Mouse (Mus musculus) limb, embryonic 13.5 days (tissue): ENCODE data around the gene Krtap16-1. TPM values are rescaled to one million over a fixed set of nuclear protein-coding genes. Genes with fewer than 3 reads are reported as not detected.

Experiments used
- ATAC-seq: fragments of 200-750 bp; cut with Nextera tagmentation; 2 replicates; pipeline ENCODE4 v1.8.0; 2017; ENCODE audit warnings: low read depth, moderate number of reproducible peaks, moderate TSS enrichment; ENCODE audit not compliant: low FRiP score
- H3K27ac ChIP-seq: fragments of 300-500 bp; sonication (generic); 2 replicates; pipeline ENCODE4 v1.5.1; 2015; ENCODE audit warnings: inconsistent platforms, mild to moderate bottlenecking, moderate library complexity
- H3K27me3 ChIP-seq: fragments of 300-500 bp; sonication (generic); 2 replicates; pipeline ENCODE4 v1.6.1; 2015; ENCODE audit warnings: mild to moderate bottlenecking, inconsistent platforms
- H3K36me3 ChIP-seq: fragments of 300-500 bp; sonication (generic); 2 replicates; pipeline ENCODE4 v1.6.1; 2015; ENCODE audit warnings: inconsistent platforms, mild to moderate bottlenecking, moderate library complexity
- H3K4me1 ChIP-seq: fragments of 300-500 bp; sonication (generic); 2 replicates; pipeline ENCODE4 v1.6.1; 2015; ENCODE audit warnings: inconsistent platforms
- H3K4me2 ChIP-seq: fragments of 300-500 bp; sonication (generic); replicated peaks from 2 replicates; pipeline ENCODE4 v1.6.1; 2015; ENCODE audit warnings: inconsistent platforms, mild to moderate bottlenecking, moderate library complexity
- H3K4me3 ChIP-seq: fragments of 300-500 bp; sonication (generic); 2 replicates; pipeline ENCODE4 v1.5.1; 2015; ENCODE audit warnings: moderate library complexity, mild to moderate bottlenecking, inconsistent platforms
- H3K9ac ChIP-seq: fragments of 300-500 bp; sonication (generic); 2 replicates; pipeline ENCODE4 v1.6.1; 2015; ENCODE audit warnings: mild to moderate bottlenecking, inconsistent platforms
- H3K9me3 ChIP-seq: fragments of 300-500 bp; sonication (generic); 2 replicates; pipeline ENCODE4 v1.6.1; 2016; ENCODE audit warnings: inconsistent platforms
- WGBS: fragments of 180-500 bp; shearing (Covaris S2); methylation state at CpG from one replicate; pipeline ENCODE4 v1.1.7; 2015; 5-methylcytosine and 5-hydroxymethylcytosine counted together
- polyA plus RNA-seq: library from polyadenylated mRNA; unstranded; fragments of >200 nt; fragmentation: Nextera tagmentation; extraction: Ambion mirVana; gene quantifications from 2 replicates; pipeline ENCODE4 v1.2.1, GENCODE M21; 2015

Krtap16-1 gene
- polyA plus RNA-seq, 1 experiment from 2014 or later, result not detected

DNA sequence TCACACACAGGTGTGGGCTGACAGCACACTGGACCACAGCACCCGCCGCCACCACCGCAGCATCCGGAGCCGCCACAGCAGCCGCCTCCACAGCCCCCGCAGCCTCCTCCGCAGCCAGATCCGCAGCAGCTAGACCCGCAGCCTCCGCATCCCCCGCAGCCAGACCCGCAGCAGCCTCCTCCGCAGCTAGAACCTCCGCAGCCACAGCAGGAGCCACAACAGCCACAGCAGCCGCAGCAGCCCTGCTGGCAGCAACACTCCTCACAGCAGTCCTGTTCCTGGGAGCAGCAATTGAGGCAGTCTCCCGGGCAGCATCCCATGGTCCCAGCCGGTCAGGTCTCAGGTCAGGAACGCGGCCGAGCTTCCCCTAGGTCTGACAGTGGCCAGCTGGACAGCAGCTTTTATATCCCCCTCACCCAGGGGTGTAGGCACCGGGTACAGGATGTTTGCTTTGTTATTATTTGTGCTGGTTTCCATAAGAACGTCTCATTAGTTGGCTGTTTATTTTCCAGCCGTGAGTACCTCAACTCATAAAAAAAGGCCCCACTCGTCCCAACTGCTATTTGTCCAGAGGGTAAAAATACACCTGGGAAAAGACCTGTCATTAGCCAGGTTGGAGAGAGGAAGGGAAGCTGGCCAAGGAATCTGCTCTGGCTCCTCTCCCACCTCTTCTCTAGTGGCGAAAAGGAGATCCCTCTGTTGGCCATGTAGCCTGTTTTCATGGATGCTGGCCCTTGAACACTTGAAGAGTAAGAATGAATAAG is 7.4 kb upstream of the Krtap16-1 start, which contains the start of gene Krtap17-1:
TSS of gene Krtap17-1 (minus strand) at position 375 of the 764 bp plus-strand sequence.
- H3K4me3 ChIP-seq, result peak within 1 kb of the TSS; percentile 15
- no peak within 1 kb of the TSS for H3K27ac ChIP-seq
- H3K9ac ChIP-seq, result no peak within 1 kb of the TSS
- no peaks in the 10 kb centered on the region for H3K9me3 ChIP-seq
- 20% methylated on average over 26 of the region's 26 CpGs for WGBS
- H3K4me2 ChIP-seq, result peak within 1 kb of the TSS; percentile 53
- no peaks in the 10 kb centered on the region for H3K36me3 ChIP-seq
- ATAC-seq, result no peak
- H3K4me1 ChIP-seq, result peaks cover 11% of the 10 kb centered on the region
- peaks cover 32% of the 10 kb centered on the region for H3K27me3 ChIP-seq

DNA sequence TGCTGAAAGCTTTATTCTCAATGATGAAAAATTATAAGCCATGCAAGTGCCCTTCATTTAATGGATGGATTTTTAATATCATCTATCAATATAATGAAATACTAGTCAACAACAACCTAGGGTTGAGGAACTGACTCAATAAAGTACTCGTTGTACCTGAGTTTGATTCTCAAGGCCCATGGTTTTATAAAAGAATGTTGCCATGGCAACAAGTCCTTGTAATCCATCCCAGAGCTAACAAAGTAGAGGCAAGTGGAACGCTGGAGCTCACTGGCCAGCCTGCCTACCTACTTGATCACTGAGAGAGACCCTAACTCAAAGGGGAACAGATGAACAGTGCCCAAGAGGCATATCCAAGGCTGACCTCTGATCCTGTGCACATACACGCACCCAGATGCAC is 4.2 kb upstream of the Krtap16-1 start:
- Histone ChIP-seq H3K9me3 (no peaks in the 10 kb centered on the region), H3K36me3 (no peaks in the 10 kb centered on the region), H3K27ac (no peak overlapping the region), H3K4me1 (peaks cover 11% of the 10 kb centered on the region), H3K27me3 (peaks cover 29% of the 10 kb centered on the region), H3K4me3 (no peak overlapping the region), H3K4me2 (no peak overlapping the region), H3K9ac (no peak overlapping the region)
- no peak for ATAC-seq
- 75% methylated on average over 3 of the region's 3 CpGs for WGBS

DNA sequence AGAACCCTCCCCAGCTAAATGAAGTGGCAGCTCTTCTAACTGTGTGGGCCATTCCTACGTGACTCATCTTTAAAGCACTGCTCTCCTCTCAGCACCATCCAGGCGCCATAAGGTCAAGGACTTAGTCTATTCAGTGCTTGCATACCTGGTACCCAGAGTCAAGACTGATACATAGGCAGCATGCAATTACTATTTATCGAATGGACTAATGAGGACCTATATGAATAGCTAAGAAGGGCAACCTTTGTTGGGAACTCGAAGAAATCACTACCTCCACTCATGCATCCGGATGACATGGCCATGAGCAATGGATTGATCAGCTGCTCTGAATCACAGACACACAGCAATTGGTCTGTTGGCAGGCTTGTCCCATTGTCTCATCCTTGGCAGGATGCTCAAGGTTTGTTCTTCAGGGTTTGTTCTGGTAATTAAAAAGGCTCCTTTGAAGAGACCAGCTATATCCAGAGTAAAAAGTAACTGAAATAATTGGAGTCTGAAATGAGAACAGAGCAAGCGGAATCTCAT is 3.5 kb upstream of the Krtap16-1 start:
- no peak overlapping the region for H3K4me2 ChIP-seq
- ATAC-seq, result no peak
- WGBS, result 86% methylated on average over 6 of the region's 6 CpGs

DNA sequence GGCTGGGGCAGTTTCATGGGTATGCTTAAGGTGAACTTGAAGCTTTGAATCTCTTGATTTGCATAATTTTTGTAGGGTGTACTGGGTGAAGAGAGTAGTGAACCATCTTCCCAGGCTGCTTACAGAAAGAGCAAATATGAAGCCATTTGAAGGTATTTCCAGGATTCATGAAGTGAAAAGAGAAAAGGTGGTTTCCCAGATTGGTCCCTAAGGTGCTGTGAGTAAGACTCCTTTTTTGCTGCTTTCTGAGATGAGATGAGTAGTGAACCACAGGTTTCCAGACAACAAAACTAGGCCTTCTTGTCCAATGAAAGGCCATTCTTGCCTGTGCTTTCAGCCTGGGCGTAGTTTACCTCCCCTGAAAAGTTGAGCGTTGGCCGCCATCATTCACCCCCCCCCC is 2.1 kb upstream of the Krtap16-1 start:
- Histone ChIP-seq H3K36me3 (no peaks in the 10 kb centered on the region), H3K27ac (no peak overlapping the region), H3K9me3 (no peaks in the 10 kb centered on the region), H3K4me3 (no peak overlapping the region), H3K4me2 (no peak overlapping the region), H3K9ac (no peak overlapping the region), H3K27me3 (peaks cover 15% of the 10 kb centered on the region), H3K4me1 (peaks cover 3% of the 10 kb centered on the region)
- no peak for ATAC-seq
- 91% methylated on average over 3 of the region's 3 CpGs for WGBS

More for the DNA sequence above, 3.5 kb upstream of the Krtap16-1 start:
- Histone ChIP-seq H3K9me3 (no peaks in the 10 kb centered on the region), H3K4me1 (peaks cover 11% of the 10 kb centered on the region), H3K27ac (no peak overlapping the region), H3K9ac (no peak overlapping the region), H3K27me3 (peaks cover 23% of the 10 kb centered on the region), H3K36me3 (no peaks in the 10 kb centered on the region), H3K4me3 (no peak overlapping the region)

DNA sequence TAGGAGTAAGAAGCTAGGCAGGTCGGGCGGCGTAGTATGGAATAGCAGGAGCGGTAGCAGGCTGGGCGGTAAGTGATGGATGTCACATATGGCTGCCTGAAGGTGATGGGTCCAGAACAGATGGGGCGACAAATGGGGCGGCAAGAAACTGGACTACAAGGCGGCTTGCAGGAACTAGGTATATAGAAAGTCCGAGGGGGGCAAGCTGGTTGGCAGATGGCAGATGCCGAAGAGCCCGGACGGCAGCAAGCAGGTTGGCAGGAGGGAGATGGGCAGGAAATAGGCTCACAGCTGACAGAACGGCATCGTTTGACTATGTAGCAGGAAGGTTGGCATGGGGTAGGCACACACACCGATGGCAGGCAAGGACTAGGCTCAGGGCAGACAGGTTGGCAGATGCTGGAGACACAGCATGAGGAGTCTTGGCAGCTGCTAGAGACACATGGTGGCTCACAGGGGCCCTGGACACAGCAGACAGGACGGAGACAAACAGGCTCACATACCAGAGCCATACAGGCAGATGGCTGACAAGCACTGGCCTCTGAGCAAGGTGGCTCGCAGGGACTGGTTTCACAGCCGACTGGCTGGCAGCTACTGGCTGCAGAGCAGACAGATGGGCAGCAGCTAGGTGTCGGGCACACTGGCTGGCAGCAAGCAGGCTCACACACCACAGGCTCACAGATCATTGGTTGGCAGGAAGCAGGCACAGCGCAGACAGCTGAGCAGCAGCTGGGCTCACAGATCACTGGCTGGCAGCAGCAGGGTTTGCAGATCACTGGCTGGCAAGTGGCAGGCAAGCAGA is 905 bp downstream of the Krtap16-1 start:
- no peak overlapping the region for H3K27ac ChIP-seq
- no peaks in the 10 kb centered on the region for H3K36me3 ChIP-seq
- no peaks in the 10 kb centered on the region for H3K4me1 ChIP-seq
- 81% methylated on average over 20 of the region's 20 CpGs for WGBS
- no peak overlapping the region for H3K9ac ChIP-seq
- no peak for ATAC-seq
- H3K27me3 ChIP-seq, result peaks cover 5% of the 10 kb centered on the region; the same call in 1 of the 2 replicates
- H3K4me3 ChIP-seq, result no peak overlapping the region
- H3K9me3 ChIP-seq, result no peaks in the 10 kb centered on the region
- H3K4me2 ChIP-seq, result no peak overlapping the region

DNA sequence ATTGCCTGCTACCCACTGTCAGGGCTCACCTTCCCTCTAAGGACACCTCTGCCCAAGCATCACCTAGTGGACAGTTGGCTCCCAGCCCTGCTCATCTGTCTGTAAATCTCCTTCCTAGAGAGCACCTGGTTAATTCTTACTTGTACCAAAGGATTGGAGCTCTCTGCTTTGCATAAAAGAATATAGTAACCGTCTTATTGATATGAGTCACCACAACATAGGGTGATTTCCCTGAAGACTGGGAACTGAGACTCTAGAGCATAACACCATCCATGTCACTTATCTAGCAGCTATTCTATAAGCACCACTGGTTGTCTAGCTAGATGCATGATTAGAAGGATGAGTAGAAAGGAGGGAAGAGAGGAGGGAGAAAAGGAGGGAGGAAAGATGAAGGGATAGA is 3.0 kb downstream of the Krtap16-1 start:
- no peak for ATAC-seq
- H3K9ac ChIP-seq, result no peak overlapping the region
- no peak overlapping the region for H3K4me2 ChIP-seq
- WGBS, result 85% methylated on average over 1 of the region's 1 CpGs
- H3K4me1 ChIP-seq, result no peaks in the 10 kb centered on the region
- no peaks in the 10 kb centered on the region for H3K36me3 ChIP-seq
- H3K4me3 ChIP-seq, result no peak overlapping the region
- H3K27ac ChIP-seq, result no peak overlapping the region
- peaks cover 5% of the 10 kb centered on the region; the same call in 1 of the 2 replicates for H3K27me3 ChIP-seq
- no peaks in the 10 kb centered on the region for H3K9me3 ChIP-seq

DNA sequence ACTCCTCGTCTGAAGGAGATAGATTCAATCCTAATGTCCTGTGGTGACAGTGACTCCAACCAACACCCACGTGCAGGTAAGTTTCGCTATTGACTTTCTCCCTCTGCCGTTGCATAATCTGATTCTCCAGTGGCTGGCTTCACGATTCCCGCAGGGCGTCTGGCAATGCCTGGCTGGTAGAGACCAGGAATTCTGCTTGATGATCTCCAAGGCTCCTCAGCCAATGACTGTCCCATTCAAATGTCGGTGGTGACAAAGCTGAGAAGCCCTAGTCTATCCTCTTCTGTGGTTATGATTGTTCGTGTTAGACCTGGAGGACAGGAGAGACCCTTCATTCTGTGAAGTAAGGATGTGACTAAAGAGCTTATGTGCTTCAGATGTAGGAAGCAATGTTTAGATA is 3.7 kb downstream of the Krtap16-1 start:
- no peak for ATAC-seq
- no peaks in the 10 kb centered on the region for H3K4me1 ChIP-seq
- no peak overlapping the region for H3K9ac ChIP-seq
- H3K4me2 ChIP-seq, result no peak overlapping the region
- no peaks in the 10 kb centered on the region for H3K36me3 ChIP-seq
- H3K27ac ChIP-seq, result no peak overlapping the region
- no peak overlapping the region for H3K4me3 ChIP-seq
- WGBS, result 85% methylated on average over 9 of the region's 9 CpGs
- peaks cover 5% of the 10 kb centered on the region; the same call in 1 of the 2 replicates for H3K27me3 ChIP-seq
- H3K9me3 ChIP-seq, result no peaks in the 10 kb centered on the region

DNA sequence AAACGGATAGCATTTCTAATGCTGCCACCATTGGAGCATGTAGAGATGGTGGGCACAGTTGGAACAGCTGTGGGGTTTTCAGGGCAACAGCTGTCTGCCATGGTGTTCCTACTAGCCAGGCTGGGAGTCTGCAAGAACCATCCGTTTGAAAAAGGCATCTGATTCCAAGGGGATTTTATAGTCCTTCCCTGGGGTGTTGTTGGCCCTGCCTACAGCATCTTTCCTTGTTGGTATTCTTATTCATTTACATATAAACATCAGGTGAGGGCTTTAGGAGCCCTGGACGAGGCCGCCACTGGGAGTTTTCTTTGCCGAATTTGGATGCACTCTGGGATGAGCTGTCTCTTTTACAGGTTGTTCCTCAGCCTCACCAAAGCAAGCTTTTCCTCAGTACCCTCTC is 7.4 kb downstream of the Krtap16-1 start, which contains the start of gene Krtap29-1:
TSS of gene Krtap29-1 (minus strand) at position 101 of the 400 bp plus-strand sequence.
- H3K9ac ChIP-seq, result no peak within 1 kb of the TSS
- H3K9me3 ChIP-seq, result no peaks in the 10 kb centered on the region
- 68% methylated on average over 5 of the region's 5 CpGs for WGBS
- H3K4me2 ChIP-seq, result no peak within 1 kb of the TSS
- no peaks in the 10 kb centered on the region for H3K4me1 ChIP-seq
- ATAC-seq, result no peak
- H3K27ac ChIP-seq, result no peak within 1 kb of the TSS
- no peaks in the 10 kb centered on the region for H3K27me3 ChIP-seq
- no peak within 1 kb of the TSS for H3K4me3 ChIP-seq
- H3K36me3 ChIP-seq, result no peaks in the 10 kb centered on the region

DNA sequence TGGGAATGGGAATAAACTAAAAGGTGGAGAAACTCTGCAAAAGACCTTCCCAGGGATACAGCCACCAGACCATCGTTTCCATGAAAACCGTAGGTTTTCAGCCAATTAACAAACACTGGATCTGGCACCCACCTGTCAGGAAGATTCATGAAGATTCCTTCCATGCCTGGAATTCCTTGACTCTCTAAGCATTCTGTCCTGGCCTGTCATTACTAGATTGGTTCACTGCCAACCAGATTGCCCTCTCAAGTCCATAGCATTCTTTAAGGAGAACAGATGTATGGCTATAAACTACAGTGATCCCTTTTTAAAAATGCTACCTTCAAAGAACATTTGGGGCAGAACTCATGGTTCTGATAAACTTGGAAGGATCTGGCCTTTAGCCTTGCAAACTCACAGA is 20.4 kb downstream of the Krtap16-1 start:
- 2% methylated on average over 2 of the region's 2 CpGs for WGBS
- no peak for ATAC-seq
- Histone ChIP-seq H3K36me3 (no peaks in the 10 kb centered on the region), H3K4me1 (no peaks in the 10 kb centered on the region), H3K4me3 (no peak overlapping the region), H3K27me3 (no peaks in the 10 kb centered on the region), H3K9ac (no peak overlapping the region), H3K27ac (no peak overlapping the region), H3K9me3 (no peaks in the 10 kb centered on the region), H3K4me2 (no peak overlapping the region)

DNA sequence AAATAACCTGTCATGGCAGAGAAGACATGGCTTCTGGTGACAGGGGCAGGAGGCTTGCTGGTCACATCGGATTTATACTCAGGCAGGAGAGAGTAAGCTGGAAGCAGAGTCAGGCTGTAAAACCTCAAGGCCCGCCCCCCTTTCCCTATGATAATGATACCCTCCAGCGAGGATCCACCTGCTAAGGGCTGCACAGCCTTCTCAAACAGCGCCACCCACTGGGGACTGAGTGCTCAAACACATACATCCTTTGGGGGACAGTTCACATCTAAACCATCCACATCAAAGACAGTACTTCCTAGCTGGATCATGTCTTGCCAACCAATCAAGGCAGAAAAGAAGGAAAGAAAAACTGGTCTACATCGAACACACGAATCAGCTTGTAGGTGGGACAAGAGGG is 22.2 kb downstream of the Krtap16-1 start:
- Histone ChIP-seq H3K9me3 (no peaks in the 10 kb centered on the region), H3K9ac (no peak overlapping the region), H3K27ac (no peak overlapping the region), H3K4me3 (no peak overlapping the region), H3K27me3 (no peaks in the 10 kb centered on the region), H3K36me3 (no peaks in the 10 kb centered on the region), H3K4me1 (no peaks in the 10 kb centered on the region), H3K4me2 (no peak overlapping the region)
- WGBS, result 46% methylated on average over 6 of the region's 6 CpGs
- no peak for ATAC-seq

DNA sequence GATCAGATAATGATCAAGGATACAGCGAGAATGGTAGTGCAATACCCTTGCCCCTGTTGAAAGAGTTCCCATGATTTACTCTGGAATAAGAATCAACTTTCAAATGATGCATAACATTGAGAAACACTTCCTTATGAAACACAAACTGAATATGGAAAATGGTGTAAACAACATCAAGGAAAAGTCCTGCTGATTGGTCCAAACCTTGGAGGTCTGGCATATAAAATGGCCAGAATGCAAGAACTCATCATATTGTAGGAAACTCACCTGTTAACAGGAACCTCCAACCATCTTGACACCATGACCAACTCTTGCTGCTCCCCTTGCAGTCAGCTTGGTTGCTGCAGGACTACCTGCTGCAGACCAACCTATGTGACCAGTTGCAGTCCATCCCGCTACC is 38.2 kb downstream of the Krtap16-1 start, which contains the start of gene Krtap9-5:
TSS of gene Krtap9-5 (plus strand) at position 301 of the 400 bp plus-strand sequence.
- no peaks in the 10 kb centered on the region for H3K4me1 ChIP-seq
- ATAC-seq, result no peak

DNA sequence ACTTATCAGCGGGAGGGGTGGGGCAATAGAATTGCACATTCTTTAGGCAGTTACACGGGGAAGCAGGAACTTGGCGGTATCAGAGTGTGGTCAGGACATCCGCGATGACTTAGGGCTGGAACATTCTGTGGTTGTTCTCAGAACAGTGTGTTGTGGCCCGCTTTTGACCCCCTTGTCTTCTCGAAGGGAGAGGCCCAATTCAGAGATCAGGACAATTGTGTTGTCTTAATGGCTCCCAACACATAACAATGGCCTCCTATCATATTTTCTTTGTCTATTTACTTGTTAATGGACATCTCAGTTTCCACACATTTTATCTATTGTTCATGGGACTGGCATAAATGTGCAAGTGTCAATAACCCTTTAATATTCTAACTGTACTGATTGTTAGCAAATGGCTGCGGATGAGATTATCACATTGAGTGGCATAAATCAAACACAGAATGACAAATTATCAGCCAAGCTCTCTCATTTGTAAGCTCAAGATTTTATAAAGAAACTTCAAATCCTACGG is 48.6 kb downstream of the Krtap16-1 start:
- Histone ChIP-seq H3K9ac (no peak overlapping the region), H3K4me3 (no peak overlapping the region), H3K4me2 (no peak overlapping the region), H3K36me3 (no peaks in the 10 kb centered on the region), H3K27ac (no peak overlapping the region), H3K4me1 (no peaks in the 10 kb centered on the region), H3K27me3 (no peaks in the 10 kb centered on the region), H3K9me3 (no peaks in the 10 kb centered on the region)
- no peak for ATAC-seq
- 90% methylated on average over 9 of the region's 9 CpGs for WGBS

More for the DNA sequence above, 38.2 kb downstream of the Krtap16-1 start, which contains the start of gene Krtap9-5:
- Histone ChIP-seq H3K27me3 (no peaks in the 10 kb centered on the region), H3K27ac (no peak within 1 kb of the TSS), H3K4me3 (no peak within 1 kb of the TSS), H3K9ac (no peak within 1 kb of the TSS), H3K4me2 (no peak within 1 kb of the TSS), H3K36me3 (no peaks in the 10 kb centered on the region), H3K9me3 (no peaks in the 10 kb centered on the region)
- 85% methylated on average over 2 of the region's 2 CpGs for WGBS
